Mouse (Mus musculus): ENCODE data around the gene Mymk. TPM values are rescaled to one million over a fixed set of nuclear protein-coding genes. Genes with fewer than 3 reads are reported as not detected.

The Mymk gene
- total RNA-seq, 2 experiments from 2014 or later, result 0.92 to 1.1 TPM

Other genes with a start within 250 kb of the Mymk start
- not detected for gene Abo, start 207.2 kb downstream of the Mymk start, total RNA-seq (2021)
- gene Surf6, start 169.3 kb downstream of the Mymk start, total RNA-seq (2021), result 10 to 100 TPM; 26.4 to 27.5 TPM
- gene Med22, start 161.5 kb downstream of the Mymk start, total RNA-seq (2021), result 10 to 100 TPM; 45.2 to 46.5 TPM
- 100 to 1,000 TPM; 255 to 280 TPM for gene Rpl7a, start 161.4 kb downstream of the Mymk start, total RNA-seq (2021)
- gene Surf2, start 155.8 kb downstream of the Mymk start, total RNA-seq (2021), result 10 to 100 TPM; 30.8 to 38.9 TPM
- 10 to 100 TPM; 82.5 to 87.3 TPM for gene Surf1, start 155.6 kb downstream of the Mymk start, total RNA-seq (2021)
- gene Surf4, start 138.3 kb downstream of the Mymk start, total RNA-seq (2021), result 10 to 100 TPM; 59.8 to 60.8 TPM
- gene Stkld1, start 138.1 kb downstream of the Mymk start, total RNA-seq (2021), result under 1 TPM; 0.15 TPM
- gene Rexo4, start 107.8 kb downstream of the Mymk start, total RNA-seq (2021), result 10 to 100 TPM; 49.8 to 58.4 TPM
- 1 to 10 TPM; 2.0 to 2.7 TPM for gene Adamts13, start 98.8 kb downstream of the Mymk start, total RNA-seq (2021)
- 10 to 100 TPM; 50.4 to 51.0 TPM for gene Cacfd1, start 62.3 kb downstream of the Mymk start, total RNA-seq (2021)
- gene Slc2a6, start 44.2 kb downstream of the Mymk start, total RNA-seq (2021), result 10 to 100 TPM; 44.8 to 49.1 TPM
- 10 to 100 TPM; 27.4 to 29.3 TPM for gene Adamtsl2, start 7.2 kb upstream of the Mymk start, total RNA-seq (2021)
- gene Fam163b, start 70.3 kb upstream of the Mymk start, total RNA-seq (2021), result 100 to 1,000 TPM; 142 to 143 TPM
- 1 to 10 TPM; 1.3 to 1.8 TPM for gene Dbh, start 93.1 kb upstream of the Mymk start, total RNA-seq (2021)
- gene Sardh, start 176.2 kb upstream of the Mymk start, total RNA-seq (2021), result 10 to 100 TPM; 11.1 to 12.9 TPM

Data from left cerebral cortex, postnatal 14 days (tissue).